Mouse (Mus musculus) G1E (cell line): ENCODE results near the gene Tepsin. TPM values are rescaled to one million over a fixed set of nuclear protein-coding genes. Genes with fewer than 3 reads are reported as not detected.

Source experiments
- ATAC-seq: 2 replicates; pipeline ENCODE4 v1.8.0; 2016; ENCODE audit warnings: mild to moderate bottlenecking; ENCODE audit not compliant: insufficient number of reproducible peaks, poor library complexity, low FRiP score, severe bottlenecking; ENCODE audit errors: extremely low read depth
- DNase-seq: peaks from one replicate; pipeline ENCODE4 v3.0.0; 2012; ENCODE audit warnings: low spot score
- H3K27me3 ChIP-seq: 2 replicates; pipeline ENCODE4 v1.6.1; 2012; ENCODE audit warnings: mild to moderate bottlenecking, low read length, inconsistent platforms; ENCODE audit not compliant: insufficient read depth
- H3K36me3 ChIP-seq: replicated peaks from 2 replicates; pipeline ENCODE3; 2012; ENCODE audit warnings: mild to moderate bottlenecking, inconsistent platforms
- H3K4me1 ChIP-seq: 2 replicates; pipeline ENCODE4 v1.6.1; 2012; ENCODE audit warnings: low read depth, low read length, inconsistent platforms, mixed read lengths; ENCODE audit not compliant: insufficient read depth
- H3K4me3 ChIP-seq: 2 replicates; pipeline ENCODE4 v1.5.1; 2012; ENCODE audit warnings: low read depth, mild to moderate bottlenecking, inconsistent platforms, low read length, moderate library complexity, mixed read lengths
- H3K9me3 ChIP-seq: replicated peaks from 2 replicates; pipeline ENCODE4 v1.6.1; 2012; ENCODE audit warnings: inconsistent platforms
- CTCF ChIP-seq: IDR thresholded peaks from 2 replicates; pipeline ENCODE4 v1.5.1; 2012; ENCODE audit warnings: low read depth, low read length, inconsistent platforms, mixed read lengths
- GATA1 ChIP-seq: IDR thresholded peaks from 2 replicates; pipeline ENCODE4 v1.6.1; 2012; ENCODE audit warnings: borderline replicate concordance, low read length, inconsistent platforms, mixed read lengths
- GATA2 ChIP-seq: IDR thresholded peaks from 2 replicates; pipeline ENCODE4 v1.6.1; 2012; ENCODE audit warnings: low read depth, low read length, inconsistent platforms, borderline replicate concordance
- POLR2AphosphoS5 ChIP-seq: IDR thresholded peaks from 2 replicates; pipeline ENCODE4 v1.6.1; 2012; ENCODE audit warnings: low read depth, low read length, inconsistent platforms; ENCODE audit not compliant: insufficient replicate concordance
- TAL1 ChIP-seq: conservative IDR thresholded peaks from 2 replicates; pipeline ENCODE4 v1.6.1; 2012; ENCODE audit warnings: low read depth, low read length, inconsistent platforms, mixed read lengths
- polyA plus RNA-seq: library from polyadenylated mRNA; stranded (reverse); fragments of >175 nt; gene quantifications from 2 replicates; pipeline ENCODE4 v1.2.3, GENCODE M21; 2012
- total RNA-seq, 2 experiments: library from RNA; stranded (forward) in 1 of 2; stranded (reverse) in 1 of 2; fragments of 200-1000 nt in 1 of 2; fragments of >200 nt in 1 of 2; fragmentation: Nextera tagmentation in 1 of 2; gene quantifications; 2 replicates each; pipeline ENCODE4 v1.2.3; 2014 to 2017

The Tepsin gene
- total and polyA plus RNA-seq, 3 experiments: 14.2 to 24.3 (median 15.7) TPM

DNA sequence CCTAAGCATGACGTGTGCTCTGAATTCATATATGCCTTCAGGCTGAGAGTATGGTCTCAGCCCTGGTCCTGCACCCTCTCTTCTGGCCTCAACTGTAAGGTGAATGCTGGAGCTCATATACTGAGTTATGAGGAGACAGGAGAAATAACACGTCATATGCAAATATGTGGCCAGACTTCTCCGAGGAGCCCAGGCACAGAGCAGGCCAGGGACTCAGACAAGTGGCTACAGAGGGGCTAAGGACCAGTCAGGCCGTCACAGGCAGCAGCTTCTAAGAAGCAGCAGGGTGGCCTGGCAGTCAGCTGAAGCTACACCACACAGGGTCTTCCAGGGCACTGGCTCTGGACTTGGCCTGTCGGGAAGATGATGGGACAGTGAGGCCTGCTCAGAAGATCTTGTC, 35.2 kb downstream of the Tepsin start:
- Histone ChIP-seq H3K27me3 (peaks cover 30% of the 10 kb centered on the region), H3K36me3 (peaks cover 47% of the 10 kb centered on the region), H3K4me3 (no peak overlapping the region), H3K9me3 (no peaks in the 10 kb centered on the region), H3K4me1 (peaks cover 7% of the 10 kb centered on the region)
- DNase-seq (no peak), ATAC-seq (no peak)
- TF ChIP-seq GATA2 (no peak), POLR2AphosphoS5 (no peak), TAL1 (no peak), GATA1 (no peak)

DNA sequence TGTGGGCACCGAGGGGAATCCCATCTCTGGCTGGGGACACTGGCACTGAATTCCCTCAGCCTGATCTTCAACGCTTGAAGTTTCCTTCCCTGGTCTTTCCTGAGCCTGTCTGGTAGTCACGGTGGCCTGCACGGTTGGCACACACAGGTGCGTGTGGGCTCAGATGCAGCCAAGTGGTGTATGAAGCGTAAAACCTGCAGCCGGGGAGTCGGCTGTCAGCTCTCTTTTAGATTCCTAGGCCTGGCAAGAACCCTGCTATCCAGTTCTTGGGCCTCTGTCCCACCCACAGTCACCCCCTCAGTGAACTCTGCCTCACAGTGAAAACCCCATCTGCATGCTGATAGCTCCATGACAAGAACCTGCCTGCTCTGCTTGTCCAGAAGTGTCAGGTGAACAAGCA, 37.9 kb downstream of the Tepsin start:
- peaks cover 48% of the 10 kb centered on the region for H3K27me3 ChIP-seq
- TF ChIP-seq POLR2AphosphoS5: no peak
- no peak for TF ChIP-seq CTCF
- no peak for TF ChIP-seq TAL1
- no peak for TF ChIP-seq GATA2
- no peak for TF ChIP-seq GATA1
- H3K4me3 ChIP-seq: no peak overlapping the region
- H3K36me3 ChIP-seq: peaks cover 20% of the 10 kb centered on the region
- ATAC-seq (no peak), DNase-seq (no peak)
- peaks cover 5% of the 10 kb centered on the region; the same call in 1 of the 2 replicates for H3K4me1 ChIP-seq
- H3K9me3 ChIP-seq: no peaks in the 10 kb centered on the region

DNA sequence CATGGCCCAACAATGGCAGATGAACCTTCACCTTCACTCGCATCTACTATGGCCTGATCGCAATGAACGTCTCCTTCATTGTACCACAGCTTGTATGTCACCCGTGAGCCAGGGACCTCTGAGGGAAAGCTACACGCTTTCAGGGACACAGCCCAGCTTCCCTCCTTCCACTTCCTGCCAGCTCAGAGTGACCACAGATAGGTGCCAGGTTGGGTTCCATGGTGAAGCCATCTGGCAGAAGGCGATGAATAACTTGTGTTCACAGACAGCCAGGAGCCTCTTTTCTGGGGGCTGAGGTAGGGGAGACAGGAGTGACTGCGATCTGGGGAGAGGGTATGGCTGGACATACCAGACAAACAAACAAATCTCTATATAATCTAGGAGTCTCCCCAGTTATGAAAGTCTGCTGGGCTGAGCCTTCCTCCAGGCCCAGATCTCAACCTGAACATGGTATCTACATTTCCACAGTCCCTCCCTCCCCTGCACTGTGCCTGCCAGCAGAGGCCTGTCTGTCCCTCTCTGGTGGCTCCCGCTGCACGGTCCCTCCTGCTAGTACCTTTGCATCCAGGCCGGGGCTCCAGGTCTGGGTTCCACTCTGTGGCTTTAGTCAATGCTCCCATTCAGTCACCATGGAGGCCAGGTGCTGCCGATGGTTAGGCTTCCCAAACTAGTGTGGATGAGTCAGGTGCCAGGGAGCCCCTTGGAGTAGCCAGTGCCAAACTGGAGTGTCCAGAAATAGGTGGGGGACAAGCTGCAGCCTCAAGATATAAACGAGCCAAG, 42.4 kb downstream of the Tepsin start:
- ATAC-seq (no peak), DNase-seq (no peak)
- TF ChIP-seq GATA2 (no peak), GATA1 (no peak), TAL1 (no peak), CTCF (no peak), POLR2AphosphoS5 (no peak)
- Histone ChIP-seq H3K4me1 (no peaks in the 10 kb centered on the region), H3K27me3 (peaks cover 55% of the 10 kb centered on the region), H3K36me3 (no peaks in the 10 kb centered on the region), H3K4me3 (no peak overlapping the region), H3K9me3 (no peaks in the 10 kb centered on the region)

DNA sequence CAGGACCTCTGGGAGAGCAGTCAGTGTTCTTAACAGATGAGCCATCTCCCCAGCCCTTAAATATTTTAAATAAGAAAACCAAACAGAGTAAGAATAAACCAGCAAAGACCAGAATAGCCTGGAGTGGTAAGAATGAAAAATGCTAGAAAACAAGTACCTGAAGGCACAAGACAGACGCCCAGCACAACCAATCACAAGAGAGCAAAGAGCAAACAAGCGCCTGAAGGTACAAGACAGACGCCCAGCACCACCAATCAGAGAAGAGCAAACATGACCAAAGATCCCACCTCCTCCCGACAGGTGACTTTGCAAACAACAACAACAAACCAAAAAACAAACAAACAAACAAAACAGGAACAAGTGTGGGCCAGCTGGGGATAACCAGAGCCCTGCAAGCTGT, 44.7 kb downstream of the Tepsin start:
- DNase-seq (no peak), ATAC-seq (no peak)
- H3K36me3 ChIP-seq: no peaks in the 10 kb centered on the region
- TF ChIP-seq CTCF (no peak), GATA2 (no peak), POLR2AphosphoS5 (no peak), GATA1 (no peak), TAL1 (no peak)
- H3K27me3 ChIP-seq: peaks cover 42% of the 10 kb centered on the region
- H3K4me3 ChIP-seq: no peak overlapping the region
- H3K9me3 ChIP-seq: no peaks in the 10 kb centered on the region
- no peaks in the 10 kb centered on the region for H3K4me1 ChIP-seq

DNA sequence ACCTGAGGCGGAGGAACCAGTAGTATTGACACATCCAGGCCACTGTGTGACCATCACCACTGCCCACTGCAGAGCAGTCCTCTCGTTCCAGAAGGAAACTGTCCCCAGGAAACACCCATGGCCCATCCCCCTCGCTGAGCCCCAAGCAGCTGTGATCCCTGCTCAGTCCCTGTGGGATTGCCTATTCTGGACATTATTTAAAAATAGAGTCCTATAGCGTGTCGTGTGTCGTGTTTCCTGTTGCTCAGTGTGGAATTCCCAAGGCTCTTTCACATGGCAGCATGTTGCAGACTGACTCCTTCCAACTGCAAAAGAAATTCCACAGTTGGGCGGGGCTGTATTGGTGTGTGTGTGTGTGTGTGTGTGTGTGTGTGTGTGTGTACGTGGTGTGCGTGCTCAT, 46.3 kb downstream of the Tepsin start:
- Histone ChIP-seq H3K36me3 (no peaks in the 10 kb centered on the region), H3K4me3 (no peak overlapping the region), H3K9me3 (no peaks in the 10 kb centered on the region), H3K4me1 (no peaks in the 10 kb centered on the region; the same call in 1 of the 2 replicates), H3K27me3 (peaks cover 33% of the 10 kb centered on the region)
- no peak for ATAC-seq
- DNase-seq: no peak
- no peak for TF ChIP-seq TAL1
- no peak for TF ChIP-seq GATA1
- no peak for TF ChIP-seq CTCF
- TF ChIP-seq POLR2AphosphoS5: no peak
- no peak for TF ChIP-seq GATA2

DNA sequence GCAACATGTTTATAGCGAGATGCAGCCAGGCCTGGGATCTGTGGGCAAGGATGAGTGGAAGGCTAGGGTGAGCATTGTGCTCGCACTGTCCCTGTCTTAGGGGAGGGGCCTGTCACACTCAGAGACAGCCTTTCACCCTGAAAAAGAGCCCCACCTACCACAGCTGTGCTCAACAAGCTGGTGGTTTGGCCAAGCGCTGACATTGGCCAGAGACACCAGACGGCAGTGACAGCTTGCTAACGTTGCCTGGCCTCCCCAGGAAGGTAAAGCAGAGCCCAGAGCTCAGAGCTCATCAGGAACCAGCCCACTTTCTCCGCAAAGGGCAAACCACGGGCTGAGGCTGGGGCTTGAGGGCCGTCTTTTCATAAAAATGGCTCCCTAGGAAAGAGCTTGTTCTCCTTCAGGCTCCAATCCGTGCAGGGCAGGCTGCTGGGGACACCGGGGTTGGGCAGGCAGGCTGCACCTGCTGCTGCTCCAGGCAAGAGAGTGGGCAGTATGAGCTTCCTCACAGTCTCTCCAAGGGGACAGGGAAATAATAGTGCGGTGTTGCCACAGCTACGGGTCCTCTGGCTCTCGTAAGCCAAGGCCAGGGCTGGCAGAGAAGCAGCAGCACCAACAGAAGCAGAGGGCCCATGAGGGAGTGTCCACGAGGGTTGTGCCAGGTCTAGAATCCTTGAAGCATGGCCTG, 47.3 kb downstream of the Tepsin start:
- ATAC-seq (no peak), DNase-seq (no peak)
- no peaks in the 10 kb centered on the region for H3K36me3 ChIP-seq
- H3K9me3 ChIP-seq: no peaks in the 10 kb centered on the region
- peaks cover 29% of the 10 kb centered on the region for H3K27me3 ChIP-seq
- H3K4me3 ChIP-seq: no peak overlapping the region
- H3K4me1 ChIP-seq: no peaks in the 10 kb centered on the region; the same call in 1 of the 2 replicates
- TF ChIP-seq TAL1: no peak
- no peak for TF ChIP-seq GATA2
- TF ChIP-seq GATA1: no peak
- TF ChIP-seq POLR2AphosphoS5: no peak
- TF ChIP-seq CTCF: no peak

DNA sequence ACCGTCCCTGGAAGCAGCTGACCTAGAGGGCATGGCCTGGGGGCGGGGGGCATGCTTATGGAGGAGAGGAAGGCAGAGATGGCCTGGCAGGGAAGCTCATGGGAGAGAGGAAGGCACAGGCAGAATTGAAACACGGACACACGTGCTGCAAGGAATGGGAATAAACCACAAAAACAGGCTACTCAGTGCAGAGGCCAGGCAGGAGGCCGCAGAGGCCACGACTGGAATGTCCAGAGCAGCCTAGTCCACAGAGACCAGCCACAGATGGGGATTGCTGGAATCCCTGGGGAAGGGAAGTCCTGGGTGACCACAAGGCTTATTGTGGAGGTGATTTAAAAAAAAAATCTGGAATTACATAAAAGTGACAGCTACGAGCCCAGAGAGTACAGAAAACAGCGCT, 49.5 kb downstream of the Tepsin start:
- H3K4me3 ChIP-seq: no peak overlapping the region
- DNase-seq (no peak), ATAC-seq (no peak)
- no peaks in the 10 kb centered on the region for H3K9me3 ChIP-seq
- peaks cover 29% of the 10 kb centered on the region for H3K27me3 ChIP-seq
- TF ChIP-seq GATA2 (no peak), CTCF (no peak), TAL1 (no peak), GATA1 (no peak), POLR2AphosphoS5 (no peak)
- H3K36me3 ChIP-seq: no peaks in the 10 kb centered on the region
- no peaks in the 10 kb centered on the region; the same call in 1 of the 2 replicates for H3K4me1 ChIP-seq
